Mouse (Mus musculus): Measurements from ENCODE around the gene Olfr1200. TPM values are rescaled to one million over a fixed set of nuclear protein-coding genes. Genes with fewer than 3 reads are reported as not detected.

Olfr1200 gene
- not detected for polyA plus RNA-seq (2014; fragmentation: Illumina TruSeq; extraction: RNeasy Lipid Tissue Mini Kit (QIAGEN cat#74804))

DNA sequence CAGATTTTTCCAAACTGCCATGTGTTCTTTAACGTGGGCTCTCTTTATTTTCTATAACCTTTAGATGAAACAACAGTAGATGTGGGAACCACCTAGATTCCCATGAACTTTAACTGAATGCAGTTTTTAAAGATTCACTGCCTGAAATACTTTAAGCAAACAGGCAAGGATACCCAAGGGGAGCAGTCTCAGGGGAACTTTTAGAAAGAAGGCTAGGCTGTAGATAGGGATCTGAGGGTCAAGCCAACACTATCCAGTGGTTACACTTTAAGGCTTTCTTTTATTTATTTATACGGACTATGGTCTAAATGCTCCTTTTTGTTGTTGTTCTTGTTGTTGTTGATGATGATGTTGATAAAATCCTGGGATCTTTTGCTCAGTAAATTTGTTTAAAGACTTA is at the start of gene Olfr1200:
Gene Olfr1200 (minus strand): TSS at position 101 of the 400 bp plus-strand sequence.

DNA sequence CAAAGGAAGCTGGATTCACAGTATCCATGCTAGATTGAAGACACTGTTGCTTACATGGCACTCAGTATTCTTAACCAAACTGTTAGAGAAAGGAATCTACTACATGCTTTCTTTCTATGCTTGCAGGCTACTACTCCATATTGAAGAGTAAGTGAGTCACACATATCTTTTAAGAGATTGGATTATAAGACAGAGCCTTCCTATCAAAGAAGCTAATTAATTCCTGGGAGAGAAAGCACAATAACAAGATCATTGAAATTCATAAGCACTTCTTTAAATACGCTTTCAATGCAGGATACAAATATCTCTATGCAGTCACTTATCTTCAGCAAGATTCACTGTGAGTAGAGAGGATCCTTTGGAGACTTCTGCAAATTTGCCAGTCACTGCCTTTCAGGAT is 43.9 kb upstream of the Olfr1200 start, which contains the start of gene Olfr1202:
Gene Olfr1202 (plus strand): TSS at position 301 of the 400 bp plus-strand sequence.

DNA sequence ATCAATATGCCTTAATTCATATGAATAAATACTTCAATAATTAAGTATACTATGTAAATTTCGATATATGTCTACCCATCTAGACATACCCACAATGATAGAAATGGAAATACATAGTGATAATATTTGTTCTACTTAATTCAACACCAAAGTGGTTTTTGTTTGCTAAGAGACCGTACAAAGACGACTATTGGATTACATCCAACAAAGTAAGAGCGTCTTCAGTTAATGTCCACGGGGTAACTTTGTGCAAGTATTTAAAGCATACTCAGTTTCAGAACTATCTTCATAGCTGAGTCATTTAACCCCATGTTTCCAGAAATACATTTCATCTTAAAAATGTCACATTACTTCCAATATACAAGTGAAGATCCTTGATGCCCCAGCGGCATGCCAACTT is 22.4 kb upstream of the Olfr1200 start, which contains the start of gene Olfr1201:
Gene Olfr1201 (plus strand): TSS at position 301 of the 400 bp plus-strand sequence.

DNA sequence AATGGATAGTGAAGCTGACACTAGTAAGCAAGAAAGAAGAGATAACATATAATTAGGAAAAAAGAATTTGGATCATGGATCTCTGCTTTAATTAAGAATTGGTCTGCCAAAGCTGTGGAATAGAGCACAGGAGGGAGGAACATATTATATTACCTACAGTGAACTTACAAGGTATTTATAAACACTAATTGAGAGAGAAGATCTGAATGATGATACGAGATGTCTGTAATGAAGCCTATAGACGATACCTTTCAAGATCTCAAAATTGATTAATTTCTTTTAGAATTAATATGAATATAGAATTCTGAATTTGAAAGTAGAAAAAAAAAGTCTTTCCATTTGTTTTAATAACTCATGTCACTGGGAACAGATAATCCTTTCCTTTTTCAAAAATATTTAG is 9.9 kb downstream of the Olfr1200 start, which contains the start of gene Olfr1199:
Gene Olfr1199 (minus strand): TSS at position 101 of the 400 bp plus-strand sequence.

DNA sequence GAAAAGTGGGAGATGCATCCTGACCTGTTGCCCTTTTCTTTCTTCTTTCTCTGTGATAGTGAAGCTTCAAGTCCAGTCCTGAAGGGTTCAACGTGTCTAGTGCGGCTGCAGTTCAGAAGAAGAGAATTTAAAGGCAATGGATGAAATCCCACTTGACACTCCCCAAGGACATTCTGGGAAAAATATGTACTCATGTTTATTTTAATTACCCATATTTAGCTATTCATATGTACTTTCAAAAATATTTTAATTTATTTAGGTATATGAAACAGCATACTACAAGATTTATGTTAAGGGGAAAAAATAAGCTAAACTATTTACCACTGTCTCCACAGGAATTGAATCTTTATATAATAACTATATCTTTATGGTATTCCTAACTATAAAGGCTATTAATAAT is 19.0 kb downstream of the Olfr1200 start, which contains the start of gene Olfr1198:
Gene Olfr1198 (minus strand): TSS at position 101 of the 400 bp plus-strand sequence.

DNA sequence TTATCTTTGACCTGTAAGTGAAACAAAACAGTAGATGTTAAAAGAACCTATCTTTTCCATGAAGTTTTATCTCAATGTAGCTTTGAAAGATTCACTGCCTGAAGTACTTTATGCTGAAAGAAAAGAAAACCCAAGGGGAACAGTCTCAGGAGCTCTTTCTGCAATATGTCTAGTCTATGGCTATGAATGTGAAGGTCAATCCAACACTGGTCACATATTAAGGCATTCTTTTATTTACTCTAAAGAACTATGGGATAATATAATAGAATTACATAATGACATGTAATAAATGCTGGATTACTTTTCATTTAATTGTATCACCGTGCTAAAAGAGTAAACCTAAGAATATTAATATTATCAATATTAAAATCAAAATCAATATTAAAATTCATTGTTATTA is 38.0 kb downstream of the Olfr1200 start, which contains the start of gene Olfr1197:
Gene Olfr1197 (minus strand): TSS at position 101 of the 400 bp plus-strand sequence.

Other genes starting within 250 kb of the Olfr1200 start
- gene Olfr1188, start 213.6 kb downstream of the Olfr1200 start, polyA plus RNA-seq (2014; fragmentation: Illumina TruSeq; extraction: RNeasy Lipid Tissue Mini Kit (QIAGEN cat#74804)), result not detected
- not detected for gene Olfr1189, start 184.0 kb downstream of the Olfr1200 start, polyA plus RNA-seq (2014; fragmentation: Illumina TruSeq; extraction: RNeasy Lipid Tissue Mini Kit (QIAGEN cat#74804))
- not detected for gene Olfr1191-ps1, start 129.9 kb downstream of the Olfr1200 start, polyA plus RNA-seq (2014; fragmentation: Illumina TruSeq; extraction: RNeasy Lipid Tissue Mini Kit (QIAGEN cat#74804))
- not detected for gene Olfr1192-ps1, start 122.0 kb downstream of the Olfr1200 start, polyA plus RNA-seq (2014; fragmentation: Illumina TruSeq; extraction: RNeasy Lipid Tissue Mini Kit (QIAGEN cat#74804))
- not detected for gene Olfr1193, start 94.9 kb downstream of the Olfr1200 start, polyA plus RNA-seq (2014; fragmentation: Illumina TruSeq; extraction: RNeasy Lipid Tissue Mini Kit (QIAGEN cat#74804))
- gene Olfr1195, start 81.3 kb downstream of the Olfr1200 start, polyA plus RNA-seq (2014; fragmentation: Illumina TruSeq; extraction: RNeasy Lipid Tissue Mini Kit (QIAGEN cat#74804)), result not detected
- gene Olfr1196, start 65.9 kb downstream of the Olfr1200 start, polyA plus RNA-seq (2014; fragmentation: Illumina TruSeq; extraction: RNeasy Lipid Tissue Mini Kit (QIAGEN cat#74804)), result not detected
- 0.40 TPM for gene Olfr1197, start 38.1 kb downstream of the Olfr1200 start, polyA plus RNA-seq (2014; fragmentation: Illumina TruSeq; extraction: RNeasy Lipid Tissue Mini Kit (QIAGEN cat#74804))
- gene Olfr1198, start 19.1 kb downstream of the Olfr1200 start, polyA plus RNA-seq (2014; fragmentation: Illumina TruSeq; extraction: RNeasy Lipid Tissue Mini Kit (QIAGEN cat#74804)), result not detected
- gene Olfr1199, start 10.0 kb downstream of the Olfr1200 start, polyA plus RNA-seq (2014; fragmentation: Illumina TruSeq; extraction: RNeasy Lipid Tissue Mini Kit (QIAGEN cat#74804)), result not detected
- gene Olfr1201, start 22.5 kb upstream of the Olfr1200 start, polyA plus RNA-seq (2014; fragmentation: Illumina TruSeq; extraction: RNeasy Lipid Tissue Mini Kit (QIAGEN cat#74804)), result not detected
- gene Olfr1202, start 44.0 kb upstream of the Olfr1200 start, polyA plus RNA-seq (2014; fragmentation: Illumina TruSeq; extraction: RNeasy Lipid Tissue Mini Kit (QIAGEN cat#74804)), result not detected
- gene Olfr1205, start 59.2 kb upstream of the Olfr1200 start, polyA plus RNA-seq (2014; fragmentation: Illumina TruSeq; extraction: RNeasy Lipid Tissue Mini Kit (QIAGEN cat#74804)), result not detected
- not detected for gene Olfr1204, start 78.8 kb upstream of the Olfr1200 start, polyA plus RNA-seq (2014; fragmentation: Illumina TruSeq; extraction: RNeasy Lipid Tissue Mini Kit (QIAGEN cat#74804))
- not detected for gene Olfr1206, start 92.7 kb upstream of the Olfr1200 start, polyA plus RNA-seq (2014; fragmentation: Illumina TruSeq; extraction: RNeasy Lipid Tissue Mini Kit (QIAGEN cat#74804))
- gene Olfr1208, start 131.8 kb upstream of the Olfr1200 start, polyA plus RNA-seq (2014; fragmentation: Illumina TruSeq; extraction: RNeasy Lipid Tissue Mini Kit (QIAGEN cat#74804)), result not detected
- not detected for gene Olfr1209, start 144.7 kb upstream of the Olfr1200 start, polyA plus RNA-seq (2014; fragmentation: Illumina TruSeq; extraction: RNeasy Lipid Tissue Mini Kit (QIAGEN cat#74804))
- gene Olfr1211, start 167.6 kb upstream of the Olfr1200 start, polyA plus RNA-seq (2014; fragmentation: Illumina TruSeq; extraction: RNeasy Lipid Tissue Mini Kit (QIAGEN cat#74804)), result not detected
- gene Olfr1212, start 183.5 kb upstream of the Olfr1200 start, polyA plus RNA-seq (2014; fragmentation: Illumina TruSeq; extraction: RNeasy Lipid Tissue Mini Kit (QIAGEN cat#74804)), result not detected
- gene Gm13762, start 209.8 kb upstream of the Olfr1200 start, polyA plus RNA-seq (2014; fragmentation: Illumina TruSeq; extraction: RNeasy Lipid Tissue Mini Kit (QIAGEN cat#74804)), result not detected
- gene Olfr1214, start 222.2 kb upstream of the Olfr1200 start, polyA plus RNA-seq (2014; fragmentation: Illumina TruSeq; extraction: RNeasy Lipid Tissue Mini Kit (QIAGEN cat#74804)), result not detected
- gene Olfr1215, start 236.5 kb upstream of the Olfr1200 start, polyA plus RNA-seq (2014; fragmentation: Illumina TruSeq; extraction: RNeasy Lipid Tissue Mini Kit (QIAGEN cat#74804)), result not detected
- not detected for gene Olfr1216, start 247.9 kb upstream of the Olfr1200 start, polyA plus RNA-seq (2014; fragmentation: Illumina TruSeq; extraction: RNeasy Lipid Tissue Mini Kit (QIAGEN cat#74804))

All from ovary, adult 10 weeks (tissue).